Mouse (Mus musculus) thymus, adult 2 months (tissue): ENCODE data around the gene 4930544G11Rik. TPM values are rescaled to one million over a fixed set of nuclear protein-coding genes. Genes with fewer than 3 reads are reported as not detected.

Experiments
- DNase-seq: peaks from one replicate; pipeline ENCODE4 v3.0.0; 2021
- H3K27ac ChIP-seq: fragments of 200-500 bp; 2 replicates; pipeline ENCODE4 v1.5.1; 2012; ENCODE audit warnings: low read length, control low read depth; ENCODE audit not compliant: control insufficient read depth, insufficient read depth
- H3K27me3 ChIP-seq: fragments of 200-500 bp; 2 replicates; pipeline ENCODE4 v1.6.1; 2012; ENCODE audit warnings: mild to moderate bottlenecking, low read length, moderate library complexity, mixed read lengths; ENCODE audit not compliant: control insufficient read depth, insufficient read depth
- H3K36me3 ChIP-seq: fragments of 200-500 bp; 2 replicates; pipeline ENCODE4 v1.6.1; 2012; ENCODE audit warnings: mild to moderate bottlenecking, low read length, moderate library complexity; ENCODE audit not compliant: control insufficient read depth, insufficient read depth
- H3K4me1 ChIP-seq: fragments of 200-500 bp; replicated peaks from 2 replicates; pipeline ENCODE4 v1.6.1; 2012; ENCODE audit warnings: low read length; ENCODE audit not compliant: control insufficient read depth, insufficient read depth
- H3K4me3 ChIP-seq: fragments of 200-500 bp; 2 replicates; pipeline ENCODE4 v1.5.1; 2012; ENCODE audit warnings: mild to moderate bottlenecking, low read length, control low read depth, moderate library complexity; ENCODE audit not compliant: control insufficient read depth, insufficient read depth
- CTCF ChIP-seq: fragments of 200-500 bp; IDR thresholded peaks from 2 replicates; pipeline ENCODE4 v1.5.1; 2012; ENCODE audit warnings: mild to moderate bottlenecking, control low read depth, low read length, moderate library complexity, borderline replicate concordance; ENCODE audit not compliant: control insufficient read depth, poor library complexity, insufficient read depth; ENCODE audit errors: extremely low read depth
- POLR2A ChIP-seq: fragments of 200-500 bp; IDR thresholded peaks from 2 replicates; pipeline ENCODE4 v1.6.1; 2012; ENCODE audit warnings: mild to moderate bottlenecking, low read length, control low read depth, moderate library complexity; ENCODE audit not compliant: control insufficient read depth, poor library complexity, insufficient read depth; ENCODE audit errors: extremely low read depth
- WGBS: fragments of 180-500 bp; shearing (Covaris S2); methylation state at CpG from one replicate; pipeline ENCODE4 v1.1.7; 2018; 5-methylcytosine and 5-hydroxymethylcytosine counted together
- polyA plus RNA-seq: library from polyadenylated mRNA; depleted of rRNA; stranded (reverse); fragments of >200 nt; gene quantifications from 2 replicates; pipeline ENCODE4 v1.2.3, GENCODE M21; 2012; rRNA removed

4930544G11Rik gene
- polyA plus RNA-seq, 1 experiment: not detected

DNA sequence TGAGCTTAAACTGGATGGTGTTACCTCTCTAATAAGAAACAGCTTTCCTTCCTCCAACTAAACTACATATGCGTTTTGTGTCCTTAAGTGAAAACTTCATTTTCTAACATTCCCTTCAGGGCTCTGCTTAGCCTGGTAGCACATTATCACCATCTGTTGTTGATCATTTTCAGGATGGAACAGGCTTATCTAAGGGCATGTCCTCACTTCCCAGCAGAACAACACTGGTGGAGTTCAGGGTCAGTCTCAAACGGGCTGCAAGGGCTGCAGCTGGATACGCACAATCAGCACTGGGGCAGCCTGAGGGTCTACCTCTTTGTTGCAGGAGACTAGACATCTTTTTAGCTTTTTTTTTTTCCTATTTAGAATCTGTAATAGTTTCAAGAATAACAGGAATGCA lies 39.7 kb downstream of the 4930544G11Rik start:
- TF ChIP-seq CTCF (no peak), POLR2A (no peak)
- Histone ChIP-seq H3K4me1 (no peaks in the 10 kb centered on the region), H3K27me3 (no peaks in the 10 kb centered on the region), H3K36me3 (no peaks in the 10 kb centered on the region), H3K27ac (no peak overlapping the region), H3K4me3 (no peak overlapping the region)
- WGBS: 97% methylated on average over 3 of the region's 3 CpGs
- DNase-seq: no peak

- H3K4me1 ChIP-seq: no peaks in the 10 kb centered on the region
- no peak for DNase-seq
- H3K36me3 ChIP-seq: no peaks in the 10 kb centered on the region
- TF ChIP-seq CTCF (no peak), POLR2A (no peak)
- no peak overlapping the region for H3K27ac ChIP-seq
- no peaks in the 10 kb centered on the region for H3K27me3 ChIP-seq
- no peak overlapping the region for H3K4me3 ChIP-seq
Observed at GRCm38 (mm10) chr6:65998343-65998742, 45.9 kb downstream of the 4930544G11Rik start.

Other genes with a start within 250 kb of the 4930544G11Rik start
- 0.85 and 0.97 TPM in 2 replicates for gene Prdm5, start 173.6 kb upstream of the 4930544G11Rik start, polyA plus RNA-seq